Mouse (Mus musculus) layer of hippocampus, adult 2 months (tissue): ENCODE measurements around the gene Ubqln4. TPM values are rescaled to one million over a fixed set of nuclear protein-coding genes. Genes with fewer than 3 reads are reported as not detected.
A peak's percentile ranks its signal among the peaks of the same experiment; 100 is the strongest.

Source experiments
- DNase-seq, 2 experiments: peaks; one replicate each; pipeline ENCODE4 v3.0.0; 2022; ENCODE audit warnings: low spot score in 2 of 2
- H3K27ac ChIP-seq: fragments of 200-600 bp; 2 replicates; pipeline ENCODE4 v1.8.1; 2022
- H3K4me3 ChIP-seq: fragments of 200-600 bp; 2 replicates; pipeline ENCODE4 v1.8.1; 2022; ENCODE audit warnings: mild to moderate bottlenecking
- CTCF ChIP-seq: fragments of 200-600 bp; conservative IDR thresholded peaks from 2 replicates; pipeline ENCODE4 v1.8.1; 2022; ENCODE audit warnings: antibody characterized with exemption, mild to moderate bottlenecking, moderate library complexity
- total RNA-seq, 2 experiments: library from RNA; stranded (reverse); gene quantifications; 2 replicates each; pipeline ENCODE4 v1.2.3; 2021

Gene Ubqln4
- total RNA-seq, 2 experiments from 2014 or later, result 110 to 116 TPM

GRCm38 (mm10) chr3:88529204-88530000 is 24.2 kb upstream of the Ubqln4 start:
- H3K27ac ChIP-seq, result no peak overlapping the region
- no peak for TF ChIP-seq CTCF
- no peak for DNase-seq
- no peak overlapping the region for H3K4me3 ChIP-seq

DNA sequence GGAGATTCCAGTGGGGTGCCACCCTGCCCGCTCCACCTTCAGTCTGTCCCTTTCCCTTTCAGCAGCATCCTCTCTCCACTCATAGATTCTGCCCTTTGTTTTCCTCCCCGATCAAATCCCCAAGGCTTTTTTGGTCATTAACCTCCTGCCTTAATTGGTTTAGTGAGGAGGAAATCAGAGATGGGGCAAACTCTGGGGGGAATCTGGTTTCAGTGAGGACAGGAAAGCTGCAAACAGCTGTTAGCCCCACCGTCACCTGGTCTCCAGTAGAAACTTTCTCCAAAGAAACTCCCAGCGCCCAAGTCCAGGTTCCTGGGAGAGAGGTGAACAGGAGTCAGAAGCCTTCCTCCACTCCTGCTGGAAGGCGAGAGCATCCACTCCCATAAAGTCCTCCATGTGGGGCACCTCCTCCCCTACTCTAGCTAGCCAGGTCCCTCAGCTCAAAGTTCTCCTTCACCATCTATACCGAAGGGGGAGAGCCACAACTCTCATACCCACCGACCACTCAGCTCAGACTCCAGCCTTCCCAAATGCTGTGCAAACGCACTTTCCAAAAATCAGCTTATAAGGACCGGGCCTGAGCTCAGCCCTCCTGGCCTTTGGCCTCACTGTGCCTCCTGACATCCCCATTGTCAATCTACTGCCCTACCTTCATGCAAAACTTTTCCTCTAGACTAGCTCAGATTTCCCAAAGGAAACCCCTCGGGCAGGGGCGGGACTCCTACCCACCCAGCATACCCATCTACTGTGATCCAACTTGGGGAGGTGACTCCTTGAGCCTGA is 23.3 kb upstream of the Ubqln4 start:
- no peak for TF ChIP-seq CTCF
- DNase-seq, result no peak
- peak overlapping the region; percentile 85; the same call in 1 of the 2 replicates for H3K4me3 ChIP-seq
- no peak overlapping the region for H3K27ac ChIP-seq

DNA sequence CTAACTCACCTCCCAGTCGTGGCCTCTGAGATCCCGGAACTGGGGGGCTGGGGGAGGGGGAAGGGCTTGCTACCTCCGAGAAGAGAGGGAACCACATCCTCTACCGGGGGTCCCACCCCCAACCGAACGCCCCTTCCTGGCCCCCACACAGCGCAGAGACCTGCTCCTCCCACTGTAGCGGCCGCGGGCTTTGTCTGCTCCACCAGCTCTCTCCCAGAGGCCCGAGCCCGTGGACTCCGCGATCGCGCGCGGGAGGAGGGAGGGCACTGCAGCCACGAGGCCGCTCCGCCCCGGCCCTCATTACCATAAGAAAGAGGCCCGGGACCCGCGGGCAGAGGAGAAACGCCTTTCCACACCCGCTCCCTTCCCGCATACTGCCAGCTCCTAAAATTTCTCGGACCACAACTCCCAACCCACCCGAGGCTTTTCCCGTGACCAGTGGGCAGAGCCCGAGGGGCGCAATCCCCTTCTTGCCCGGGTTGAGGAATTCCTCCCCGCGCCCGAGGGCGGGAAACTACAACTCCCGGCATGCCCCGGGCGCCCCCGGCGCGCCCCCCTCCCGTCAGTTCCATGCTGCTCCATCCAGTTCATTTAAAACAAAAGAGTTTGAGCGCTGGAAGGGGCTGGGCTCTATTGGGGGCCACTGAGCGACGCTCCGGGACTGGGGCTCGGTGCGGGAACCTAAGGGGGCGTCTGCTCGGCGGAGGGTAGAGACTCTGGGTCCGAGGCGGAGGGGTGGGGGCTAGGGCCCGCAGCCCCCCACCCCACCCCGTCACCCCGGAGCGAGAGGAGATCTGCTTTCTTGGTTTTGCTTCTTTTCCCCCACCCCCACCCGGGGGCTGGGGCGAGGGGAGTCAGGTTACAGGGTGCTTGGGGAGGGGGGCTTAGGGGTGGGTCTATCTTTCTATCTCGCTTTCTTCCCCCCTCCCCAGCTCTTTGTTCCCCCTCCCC is 21.9 kb upstream of the Ubqln4 start:
- 0 out of 2 replicates have a peak, but pooled peaks have one; percentile 2 for TF ChIP-seq CTCF
- peak; percentile 85 to 87 for DNase-seq
- Histone ChIP-seq H3K4me3 (peak overlapping the region; percentile 85), H3K27ac (peak overlapping the region; percentile 89)

DNA sequence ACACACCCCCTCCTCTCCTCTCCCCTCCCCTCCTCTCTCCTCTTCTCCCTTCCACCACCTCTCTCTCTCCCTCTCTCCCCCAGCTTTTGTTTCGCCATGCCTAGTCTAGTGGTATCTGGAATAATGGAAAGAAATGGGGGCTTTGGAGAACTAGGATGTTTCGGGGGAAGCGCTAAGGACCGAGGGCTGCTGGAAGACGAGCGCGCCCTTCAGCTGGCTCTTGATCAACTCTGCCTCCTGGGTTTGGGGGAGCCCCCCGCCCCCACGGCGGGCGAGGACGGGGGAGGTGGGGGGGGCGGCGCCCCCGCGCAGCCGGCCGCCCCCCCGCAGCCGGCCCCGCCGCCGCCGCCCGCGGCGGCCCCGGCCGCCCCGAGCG is 21.3 kb upstream of the Ubqln4 start, which contains the start of gene Mex3a:
Mex3a (plus strand) TSS at position 97 of the 376 bp plus-strand sequence.
- peak within 1 kb of the TSS; percentile 89 for H3K27ac ChIP-seq
- H3K4me3 ChIP-seq, result peak within 1 kb of the TSS; percentile 85
- DNase-seq, result no peak
- TF ChIP-seq CTCF, result no peak

DNA sequence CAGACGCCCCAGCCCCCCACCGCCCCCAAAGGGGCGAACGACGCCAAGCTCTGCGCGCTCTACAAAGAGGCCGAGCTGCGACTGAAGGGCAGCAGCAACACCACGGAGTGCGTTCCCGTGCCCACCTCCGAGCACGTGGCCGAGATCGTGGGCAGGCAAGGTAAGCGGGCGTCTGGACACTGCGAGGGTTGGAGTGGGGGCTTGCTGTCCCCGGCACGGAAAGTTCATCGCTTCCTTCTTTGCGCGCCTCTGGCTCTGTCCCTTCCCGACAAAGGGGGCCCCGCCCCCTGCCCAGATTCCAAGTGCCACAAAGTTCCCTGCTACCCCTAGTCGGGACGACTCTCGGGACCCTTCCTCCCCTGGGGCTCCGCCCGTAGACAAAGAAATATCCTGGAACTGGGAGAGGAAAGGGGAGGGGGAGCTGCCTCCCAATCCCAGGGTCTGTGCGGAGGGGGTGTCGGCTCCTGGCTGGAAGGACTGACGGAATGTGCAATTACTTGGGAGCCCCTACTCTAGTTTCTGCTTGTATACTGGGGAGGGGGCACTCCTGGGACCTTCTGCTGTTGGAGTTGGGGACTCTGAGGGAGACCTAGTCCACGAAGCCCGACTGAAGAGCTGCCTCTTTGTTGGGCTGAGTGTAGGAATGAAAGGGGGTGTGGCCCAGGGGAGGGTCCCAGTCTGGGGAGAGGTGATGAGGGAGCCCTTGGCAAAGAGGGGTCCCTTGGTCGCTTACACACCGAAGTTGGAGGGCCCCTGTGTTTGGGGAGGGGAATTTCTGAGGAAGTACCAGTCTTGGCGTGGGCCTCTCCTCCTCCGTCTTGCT is 20.7 kb upstream of the Ubqln4 start:
- no peak for DNase-seq
- Histone ChIP-seq H3K27ac (no peak overlapping the region), H3K4me3 (peak overlapping the region; percentile 85)
- no peak for TF ChIP-seq CTCF

- no peak for DNase-seq
- H3K4me3 ChIP-seq, result no peak overlapping the region
- no peak overlapping the region for H3K27ac ChIP-seq
- no peak for TF ChIP-seq CTCF
These were observed 19.9 kb upstream of the Ubqln4 start for GRCm38 (mm10) chr3:88533706-88534105.

- H3K27ac ChIP-seq, result no peak overlapping the region
- no peak overlapping the region for H3K4me3 ChIP-seq
- no peak for TF ChIP-seq CTCF
- DNase-seq, result no peak
These were observed 18.6 kb upstream of the Ubqln4 start for GRCm38 (mm10) chr3:88535005-88535404.

DNA sequence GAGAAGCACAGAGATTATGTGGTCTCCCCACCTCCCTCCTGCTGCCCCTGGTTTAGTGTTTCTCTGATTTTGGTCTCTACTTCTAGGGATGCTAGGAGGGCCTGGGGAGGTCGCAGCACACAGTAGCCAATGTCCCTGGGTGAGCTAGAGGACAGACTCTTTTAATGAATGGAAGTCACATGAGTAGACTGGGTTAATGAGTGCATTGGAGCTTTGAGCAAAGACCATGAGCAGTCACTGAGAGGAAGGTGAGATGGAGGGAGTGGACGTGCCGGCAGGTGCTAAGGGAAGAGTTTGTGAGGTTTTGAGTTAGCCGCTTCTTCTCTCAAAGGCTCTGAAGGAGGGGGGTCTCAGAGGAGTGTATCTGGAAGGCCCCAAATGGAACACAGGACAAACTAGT is 18.0 kb upstream of the Ubqln4 start:
- DNase-seq, result no peak
- H3K4me3 ChIP-seq, result no peak overlapping the region
- TF ChIP-seq CTCF, result no peak
- no peak overlapping the region for H3K27ac ChIP-seq

DNA sequence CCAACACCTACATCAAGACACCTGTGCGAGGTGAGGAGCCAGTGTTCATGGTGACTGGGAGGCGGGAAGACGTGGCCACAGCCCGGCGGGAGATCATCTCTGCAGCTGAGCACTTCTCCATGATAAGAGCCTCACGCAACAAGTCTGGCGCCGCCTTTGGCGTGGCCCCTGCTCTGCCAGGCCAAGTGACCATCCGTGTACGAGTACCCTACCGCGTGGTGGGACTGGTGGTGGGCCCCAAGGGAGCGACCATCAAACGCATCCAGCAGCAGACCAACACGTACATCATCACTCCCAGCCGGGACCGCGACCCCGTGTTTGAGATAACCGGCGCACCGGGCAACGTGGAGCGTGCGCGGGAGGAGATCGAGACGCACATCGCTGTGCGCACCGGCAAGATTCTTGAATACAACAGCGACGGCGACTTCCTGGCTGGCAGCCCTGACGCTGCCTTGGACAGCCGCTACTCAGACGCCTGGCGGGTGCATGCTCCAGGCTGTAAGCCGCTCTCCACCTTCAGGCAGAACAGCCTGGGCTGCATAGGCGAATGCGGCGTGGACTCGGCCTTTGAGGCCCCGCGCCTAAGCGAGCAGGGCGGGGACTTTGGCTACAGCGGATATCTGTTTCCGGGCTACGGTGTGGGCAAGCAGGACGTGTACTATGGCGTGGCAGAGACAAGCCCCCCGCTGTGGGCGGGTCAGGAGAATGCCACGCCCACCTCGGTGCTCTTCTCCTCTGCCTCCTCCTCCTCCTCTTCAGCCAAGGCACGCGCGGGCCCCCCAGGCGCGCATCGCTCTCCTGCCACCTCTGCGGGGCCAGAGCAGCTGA is 17.2 kb upstream of the Ubqln4 start:
- Histone ChIP-seq H3K27ac (peak overlapping the region; percentile 70), H3K4me3 (peak overlapping the region; percentile 69)
- TF ChIP-seq CTCF, result 0 out of 2 replicates have a peak, but pooled peaks have one; percentile 8
- peak; percentile 53 to 69 for DNase-seq

GRCm38 (mm10) chr3:88537146-88537545 is 16.4 kb upstream of the Ubqln4 start:
- Histone ChIP-seq H3K4me3 (peak overlapping the region; percentile 69), H3K27ac (peak overlapping the region; percentile 70; the same call in 1 of the 2 replicates)
- TF ChIP-seq CTCF, result no peak
- DNase-seq, result no peak
